Mouse (Mus musculus): ENCODE measurements at regions not wholly inside any gene's neighbourhood (a gene's known extent, or its start where the extent isn't known, plus 50 kb on each side); places are given as distances from the start of the nearest gene placed in this dataset.

- Histone ChIP-seq H3K36me3 (replicated peaks) (no peaks in the 10 kb centered on the region), H3K27ac (peak overlapping the region; percentile 45; the same call in 1 of the 2 replicates), H3K27me3 (ENCODE audit: poor library complexity, severe bottlenecking) (peaks cover 17% of the 10 kb centered on the region), H3K4me1 (peaks cover 47% of the 10 kb centered on the region), H3K4me3 (no peak overlapping the region), H3K9me3 (no peaks in the 10 kb centered on the region)
- WGBS: 87% methylated on average over 4 of the region's 4 CpGs
- DNase-seq (ENCODE audit: extremely low spot score, low spot score): no peak
Observed at GRCm38 (mm10) chr11:24350839-24351238, 273.0 kb downstream of the Bcl11a start.

- H3K4me1 ChIP-seq: peaks cover 38% of the 10 kb centered on the region
- peaks cover 16% of the 10 kb centered on the region for H3K27me3 ChIP-seq (ENCODE audit: poor library complexity, severe bottlenecking)
- H3K9me3 ChIP-seq: no peaks in the 10 kb centered on the region
- no peak for DNase-seq (ENCODE audit: extremely low spot score, low spot score)
- WGBS: 85% methylated on average over 3 of the region's 3 CpGs
- no peak overlapping the region for H3K4me3 ChIP-seq
- H3K36me3 ChIP-seq (replicated peaks): no peaks in the 10 kb centered on the region
- no peak overlapping the region for H3K27ac ChIP-seq
Observed at GRCm38 (mm10) chr11:24352071-24352470, 274.2 kb downstream of the Bcl11a start.

- H3K27me3 ChIP-seq (ENCODE audit: poor library complexity, severe bottlenecking): peaks cover 16% of the 10 kb centered on the region
- no peaks in the 10 kb centered on the region for H3K9me3 ChIP-seq
- H3K4me1 ChIP-seq: peaks cover 30% of the 10 kb centered on the region
- no peak overlapping the region for H3K27ac ChIP-seq
- H3K4me3 ChIP-seq: no peak overlapping the region
- WGBS: 85% methylated on average over 1 of the region's 1 CpGs
- no peak for DNase-seq (ENCODE audit: extremely low spot score, low spot score)
- H3K36me3 ChIP-seq (replicated peaks): no peaks in the 10 kb centered on the region
Observed at GRCm38 (mm10) chr11:24353056-24353455, 275.2 kb downstream of the Bcl11a start.

GRCm38 (mm10) chr11:24357388-24357787, 279.5 kb downstream of the Bcl11a start:
- no peaks in the 10 kb centered on the region for H3K9me3 ChIP-seq
- H3K27me3 ChIP-seq (ENCODE audit: poor library complexity, severe bottlenecking): no peaks in the 10 kb centered on the region
- no peaks in the 10 kb centered on the region for H3K36me3 ChIP-seq (replicated peaks)
- no peak overlapping the region for H3K4me3 ChIP-seq
- peaks cover 14% of the 10 kb centered on the region for H3K4me1 ChIP-seq
- DNase-seq (ENCODE audit: extremely low spot score, low spot score): no peak
- H3K27ac ChIP-seq: no peak overlapping the region
- 94% methylated on average over 1 of the region's 1 CpGs for WGBS

GRCm38 (mm10) chr11:24359086-24359485, 281.2 kb downstream of the Bcl11a start:
- Histone ChIP-seq H3K27ac (no peak overlapping the region), H3K4me3 (no peak overlapping the region), H3K9me3 (no peaks in the 10 kb centered on the region), H3K27me3 (ENCODE audit: poor library complexity, severe bottlenecking) (no peaks in the 10 kb centered on the region), H3K36me3 (replicated peaks) (no peaks in the 10 kb centered on the region), H3K4me1 (peaks cover 31% of the 10 kb centered on the region)
- DNase-seq (ENCODE audit: extremely low spot score, low spot score): no peak

GRCm38 (mm10) chr11:24361998-24362687, 284.3 kb downstream of the Bcl11a start:
- peaks cover 12% of the 10 kb centered on the region for H3K27me3 ChIP-seq (ENCODE audit: poor library complexity, severe bottlenecking)
- no peaks in the 10 kb centered on the region for H3K36me3 ChIP-seq (replicated peaks)
- no peaks in the 10 kb centered on the region for H3K9me3 ChIP-seq
- DNase-seq (ENCODE audit: extremely low spot score, low spot score): peak; percentile 32
- 47% methylated on average over 6 of the region's 6 CpGs for WGBS
- peak overlapping the region; percentile 82 for H3K27ac ChIP-seq
- H3K4me1 ChIP-seq: peaks cover 37% of the 10 kb centered on the region
- H3K4me3 ChIP-seq: no peak overlapping the region

- no peaks in the 10 kb centered on the region for H3K9me3 ChIP-seq
- H3K36me3 ChIP-seq (replicated peaks): no peaks in the 10 kb centered on the region
- no peak overlapping the region for H3K4me3 ChIP-seq
- peaks cover 37% of the 10 kb centered on the region for H3K4me1 ChIP-seq
- peaks cover 17% of the 10 kb centered on the region for H3K27me3 ChIP-seq (ENCODE audit: poor library complexity, severe bottlenecking)
- no peak for DNase-seq (ENCODE audit: extremely low spot score, low spot score)
- peak overlapping the region; percentile 82 for H3K27ac ChIP-seq
- 53% methylated on average over 2 of the region's 2 CpGs for WGBS
Observed at GRCm38 (mm10) chr11:24362688-24363035, 284.8 kb downstream of the Bcl11a start.

GRCm38 (mm10) chr11:24363418-24364364, 285.8 kb downstream of the Bcl11a start:
- no peaks in the 10 kb centered on the region for H3K36me3 ChIP-seq (replicated peaks)
- 52% methylated on average over 9 of the region's 9 CpGs for WGBS
- H3K27me3 ChIP-seq (ENCODE audit: poor library complexity, severe bottlenecking): peaks cover 24% of the 10 kb centered on the region
- peaks cover 37% of the 10 kb centered on the region for H3K4me1 ChIP-seq
- H3K27ac ChIP-seq: peak overlapping the region; percentile 82
- H3K9me3 ChIP-seq: no peaks in the 10 kb centered on the region
- H3K4me3 ChIP-seq: no peak overlapping the region
- peak; percentile 45 for DNase-seq (ENCODE audit: extremely low spot score, low spot score)

- Histone ChIP-seq H3K27me3 (ENCODE audit: poor library complexity, severe bottlenecking) (peaks cover 65% of the 10 kb centered on the region), H3K4me1 (peaks cover 50% of the 10 kb centered on the region), H3K4me3 (peak overlapping the region; percentile 37)
Observed at GRCm38 (mm10) chr11:24370198-24370860, 292.5 kb downstream of the Bcl11a start.

GRCm38 (mm10) chr11:24370861-24371686, 293.2 kb downstream of the Bcl11a start:
- H3K4me3 ChIP-seq: peak overlapping the region; percentile 37
- H3K27ac ChIP-seq: peak overlapping the region; percentile 89
- H3K9me3 ChIP-seq: no peaks in the 10 kb centered on the region
- DNase-seq (ENCODE audit: extremely low spot score, low spot score): no peak
- no peaks in the 10 kb centered on the region for H3K36me3 ChIP-seq (replicated peaks)
- peaks cover 64% of the 10 kb centered on the region for H3K27me3 ChIP-seq (ENCODE audit: poor library complexity, severe bottlenecking)
- 37% methylated on average over 10 of the region's 10 CpGs for WGBS
- peaks cover 50% of the 10 kb centered on the region for H3K4me1 ChIP-seq

More at GRCm38 (mm10) chr11:24370198-24370860, 292.5 kb downstream of the Bcl11a start:
- no peaks in the 10 kb centered on the region for H3K36me3 ChIP-seq (replicated peaks)
- 5% methylated on average over 15 of the region's 15 CpGs for WGBS
- peak; percentile 85 for DNase-seq (ENCODE audit: extremely low spot score, low spot score)
- H3K27ac ChIP-seq: peak overlapping the region; percentile 89
- no peaks in the 10 kb centered on the region for H3K9me3 ChIP-seq

- peaks cover 50% of the 10 kb centered on the region for H3K4me1 ChIP-seq
- H3K27ac ChIP-seq: peak overlapping the region; percentile 89
- H3K27me3 ChIP-seq (ENCODE audit: poor library complexity, severe bottlenecking): peaks cover 58% of the 10 kb centered on the region
- H3K36me3 ChIP-seq (replicated peaks): no peaks in the 10 kb centered on the region
- no peak for DNase-seq (ENCODE audit: extremely low spot score, low spot score)
- 65% methylated on average over 5 of the region's 5 CpGs for WGBS
- H3K9me3 ChIP-seq: no peaks in the 10 kb centered on the region
- H3K4me3 ChIP-seq: no peak overlapping the region
Observed at GRCm38 (mm10) chr11:24371687-24371950, 293.8 kb downstream of the Bcl11a start.

GRCm38 (mm10) chr11:24371963-24372362, 294.1 kb downstream of the Bcl11a start:
- Histone ChIP-seq H3K27me3 (ENCODE audit: poor library complexity, severe bottlenecking) (peaks cover 55% of the 10 kb centered on the region), H3K4me3 (no peak overlapping the region), H3K27ac (peak overlapping the region; percentile 89), H3K36me3 (replicated peaks) (no peaks in the 10 kb centered on the region), H3K4me1 (peaks cover 50% of the 10 kb centered on the region), H3K9me3 (no peaks in the 10 kb centered on the region)
- no peak for DNase-seq (ENCODE audit: extremely low spot score, low spot score)
- WGBS: 41% methylated on average over 8 of the region's 8 CpGs
